Mouse (Mus musculus) heart, adult 2 months (tissue): ENCODE measurements around the gene Cyp4f14.

ENCODE experiments used
- CTCF ChIP-seq: fragments of 200-600 bp; IDR thresholded peaks from 2 replicates; pipeline ENCODE4 v1.8.1; 2022; ENCODE audit warnings: antibody characterized with exemption, mild to moderate bottlenecking, moderate library complexity
- POLR2A ChIP-seq: fragments of 200-500 bp; IDR thresholded peaks from 2 replicates; pipeline ENCODE4 v1.6.1; 2011; ENCODE audit warnings: mild to moderate bottlenecking, low read depth, low read length, control low read depth; ENCODE audit not compliant: insufficient read depth

DNA sequence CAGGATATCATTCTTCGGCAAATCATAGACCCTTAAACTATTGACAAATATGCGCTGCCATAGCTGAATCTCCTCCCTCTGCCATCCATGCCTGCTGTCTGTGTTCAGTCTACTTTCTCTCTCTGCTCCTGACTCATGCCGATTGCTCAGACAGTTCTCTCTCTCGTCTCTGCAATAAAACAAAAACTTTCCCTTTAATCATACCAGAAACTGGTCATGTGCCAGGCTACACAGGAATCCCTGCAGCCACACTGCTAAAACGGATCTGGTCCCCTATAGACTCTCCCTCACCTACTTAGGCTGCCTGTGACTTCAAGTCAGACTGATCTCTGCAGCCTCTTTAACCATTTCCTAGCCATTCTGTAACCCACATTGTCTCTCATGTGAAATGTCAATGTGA lies 44.4 kb downstream of the Cyp4f14 start:
- no peak for TF ChIP-seq CTCF
- no peak for TF ChIP-seq POLR2A
